Mouse (Mus musculus) erythroblast, adult 5-6 weeks (primary cell): ENCODE data around the gene Arf1. TPM values are rescaled to one million over a fixed set of nuclear protein-coding genes. Genes with fewer than 3 reads are reported as not detected.

Experiments used
- ATAC-seq: replicated peaks from 2 replicates; pipeline ENCODE4 v1.8.0; 2016; ENCODE audit warnings: moderate number of reproducible peaks, mild to moderate bottlenecking, moderate TSS enrichment, inconsistent platforms; ENCODE audit not compliant: poor library complexity, low FRiP score, severe bottlenecking
- total RNA-seq, 2 experiments: library from RNA; stranded (forward) in 1 of 2; stranded (reverse) in 1 of 2; fragments of 150-400 nt in 1 of 2; fragments of 200-764, 138-1000 nt in 1 of 2; gene quantifications; 2 replicates each; pipeline versions ENCODE4 v1.2.3 to v1.2.4; 2015 to 2017; ENCODE audit warnings: low replicate concordance in 2 of 2

Arf1 gene
- total RNA-seq, 2 experiments from 2014 or later, result 93.9 to 132 TPM

DNA sequence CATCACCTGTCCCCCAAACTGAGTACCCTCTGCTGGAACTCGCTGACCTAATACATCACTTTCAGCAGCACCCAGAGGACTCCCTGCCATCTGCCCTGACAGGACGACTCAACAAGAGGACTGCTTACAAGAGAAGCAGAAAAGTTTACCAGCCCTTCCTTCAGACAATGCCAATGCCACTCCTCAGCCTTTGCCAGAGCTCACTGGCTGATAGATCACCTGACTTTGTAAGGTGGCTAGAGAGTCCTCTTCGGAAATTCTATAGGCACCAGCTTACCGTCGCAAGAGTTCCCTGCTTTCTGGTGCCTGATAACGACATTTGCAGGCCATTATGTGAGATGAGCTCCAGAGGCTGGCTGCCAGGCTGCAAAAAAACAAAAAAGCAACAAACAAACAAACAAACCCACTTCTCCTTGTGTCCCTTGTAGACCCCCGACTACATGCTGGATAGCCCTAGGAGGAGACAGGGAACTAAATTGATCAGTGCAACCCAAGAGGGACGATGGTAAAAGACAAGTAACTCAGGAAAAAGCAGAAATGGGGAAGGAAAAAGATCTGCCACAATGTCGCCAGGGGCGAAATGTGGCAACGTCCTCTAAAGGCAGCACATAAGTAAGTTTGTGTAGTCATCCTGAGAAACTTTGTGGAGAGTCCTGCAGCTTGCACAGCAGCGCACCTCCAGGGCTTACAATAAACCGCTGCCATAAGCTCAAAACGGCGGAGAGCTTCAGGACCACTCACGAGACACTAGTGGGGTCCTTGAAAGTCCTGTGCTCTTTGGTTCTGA, 26.7 kb downstream of the Arf1 start:
- peak; percentile 25 for ATAC-seq

- no peak for ATAC-seq
Measured at GRCm38 (mm10) chr11:59196230-59196629, 31.8 kb downstream of the Arf1 start.

- 0 out of 2 replicates have a peak, but pooled peaks have one; percentile 2 for ATAC-seq
Measured at GRCm38 (mm10) chr11:59192059-59192386, 36.0 kb downstream of the Arf1 start, which contains the start of gene Guk1. Gene Guk1 (minus strand): TSS chr11:59192212.

GRCm38 (mm10) chr11:59191231-59192058, 36.6 kb downstream of the Arf1 start:
- ATAC-seq, result peak; percentile 90

DNA sequence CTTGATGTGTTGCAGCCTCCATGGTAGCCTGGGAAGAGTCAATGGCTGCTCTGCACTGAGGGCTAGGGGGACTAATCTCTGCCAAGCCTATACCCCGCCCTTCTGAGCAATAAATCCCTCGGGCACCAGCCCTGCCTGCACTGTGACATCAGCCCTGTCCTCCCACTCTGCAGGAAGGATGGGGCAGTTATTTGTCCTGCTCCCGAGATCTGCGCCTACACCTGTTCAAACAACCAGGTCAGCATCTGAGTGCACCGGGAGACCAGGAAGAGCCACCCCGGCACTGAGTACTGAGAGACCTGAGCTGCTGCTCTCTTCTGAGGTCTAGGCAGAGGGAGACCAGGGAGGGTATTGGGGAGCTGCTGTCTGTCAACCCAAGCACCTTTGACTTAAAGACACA, 40.4 kb downstream of the Arf1 start:
- no peak for ATAC-seq

GRCm38 (mm10) chr11:59185490-59185889, 42.6 kb downstream of the Arf1 start:
- no peak for ATAC-seq

- ATAC-seq, result peak; percentile 88
Measured at GRCm38 (mm10) chr11:59183821-59184220, 44.2 kb downstream of the Arf1 start.

GRCm38 (mm10) chr11:59182864-59183331, 45.2 kb downstream of the Arf1 start, which contains the start of gene Gjc2:
Gene Gjc2 (minus strand): TSS chr11:59183213.
- ATAC-seq, result peak; percentile 42

GRCm38 (mm10) chr11:59176921-59177320, 51.1 kb downstream of the Arf1 start:
- ATAC-seq, result no peak

DNA sequence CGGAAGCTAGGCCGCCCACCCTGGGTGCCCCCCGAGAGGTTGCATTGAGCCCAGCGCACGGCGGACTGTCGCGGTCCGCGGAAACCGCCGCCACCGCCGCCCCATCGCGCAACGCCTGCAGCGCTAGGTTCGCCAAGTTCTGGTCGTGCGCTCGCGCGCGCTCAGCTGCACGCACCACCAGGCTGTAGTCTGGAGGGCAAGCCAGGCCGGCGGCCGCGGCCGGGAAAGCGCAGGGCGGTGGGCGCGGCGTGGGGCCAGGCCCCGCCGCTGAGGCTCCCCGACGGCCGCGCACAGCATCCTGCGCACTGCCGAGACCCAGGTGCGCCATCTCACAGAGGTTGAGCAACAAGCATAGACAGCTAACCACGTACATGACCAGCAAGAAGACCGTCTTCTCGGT, 51.6 kb downstream of the Arf1 start:
- no peak for ATAC-seq

DNA sequence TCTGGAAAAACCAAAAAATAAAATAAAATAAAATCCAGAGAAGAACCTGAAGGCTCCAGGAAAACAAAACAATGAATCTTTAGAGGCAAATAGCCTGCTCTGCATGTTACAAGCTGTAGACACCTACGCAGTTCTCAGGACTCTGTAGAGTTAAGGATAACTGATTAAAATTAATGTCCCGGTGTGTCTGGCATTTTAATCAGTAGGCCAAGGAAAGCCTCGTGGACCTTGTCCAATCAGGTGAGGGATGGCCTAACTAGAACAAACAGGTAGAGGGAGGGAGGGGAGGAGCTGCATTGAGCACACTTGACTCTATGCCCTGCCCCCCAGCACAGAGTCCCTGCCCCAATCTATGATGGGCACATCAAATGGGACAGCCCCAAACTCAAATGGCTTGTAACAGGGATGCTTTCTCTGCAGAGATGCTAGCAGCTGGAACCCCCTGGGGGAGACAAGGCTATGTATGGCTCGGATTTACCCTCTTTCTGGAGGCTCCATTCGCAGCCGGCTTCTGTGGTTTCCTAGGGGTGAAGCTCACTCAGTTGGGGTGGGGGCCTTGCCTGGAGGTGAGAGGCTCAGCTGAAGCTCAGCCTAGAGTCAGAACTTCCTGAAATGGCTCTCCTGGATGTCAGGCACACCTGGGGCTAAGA, 53.8 kb downstream of the Arf1 start:
- no peak for ATAC-seq

GRCm38 (mm10) chr11:59170549-59170948, 57.5 kb downstream of the Arf1 start:
- no peak for ATAC-seq

DNA sequence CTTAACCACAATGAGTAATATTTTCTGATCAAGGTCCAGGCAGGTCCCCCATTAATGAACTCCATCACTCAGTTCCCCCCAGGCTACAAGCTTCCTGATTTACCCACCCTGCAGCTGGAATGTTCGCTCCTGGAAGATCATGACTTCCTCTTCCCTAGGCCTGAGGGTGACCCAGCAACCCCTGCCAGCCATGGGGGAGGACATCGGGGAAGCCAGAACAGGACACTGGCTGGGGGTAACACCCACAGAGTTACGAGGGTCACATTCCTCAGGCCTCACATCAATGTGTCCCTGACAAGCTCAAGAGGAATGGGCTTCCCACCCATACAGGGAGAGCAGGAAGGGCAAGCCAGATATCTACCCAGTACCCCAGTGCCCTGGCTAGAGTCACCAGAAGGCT, 58.3 kb downstream of the Arf1 start:
- ATAC-seq, result no peak

DNA sequence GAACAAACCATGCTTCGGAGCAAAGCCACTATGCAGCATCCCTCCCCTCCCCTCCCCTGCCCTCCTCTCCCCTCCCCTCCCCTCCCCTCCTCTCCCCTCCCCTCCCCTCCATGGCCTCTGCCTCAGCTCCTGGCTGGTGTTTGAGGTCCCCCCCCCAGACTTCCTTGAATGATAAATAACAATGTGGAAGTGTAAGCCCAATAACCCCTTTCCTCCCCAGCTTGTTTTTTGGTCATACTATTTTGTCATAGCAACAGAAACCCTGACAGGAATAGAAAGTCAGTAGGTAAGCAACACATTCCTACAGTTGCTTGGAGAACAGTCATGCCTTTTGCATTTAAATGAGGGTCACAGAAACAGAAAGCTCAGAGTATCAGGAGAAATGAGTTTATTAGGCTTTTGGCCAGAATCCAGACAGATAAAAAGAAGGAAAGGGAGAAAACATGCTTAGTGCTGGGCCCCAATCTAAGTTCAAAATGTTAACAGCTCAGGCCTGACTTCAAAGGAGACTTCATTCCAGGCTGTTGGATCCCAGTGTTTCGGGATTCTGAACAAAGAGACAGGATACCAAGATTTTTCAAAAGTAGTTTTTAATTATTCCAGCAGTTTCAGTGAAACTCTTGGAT, 62.3 kb downstream of the Arf1 start:
- ATAC-seq, result no peak

- peak; percentile 76 for ATAC-seq
Measured at GRCm38 (mm10) chr11:59164384-59164783, 63.7 kb downstream of the Arf1 start.

- peak; percentile 76 for ATAC-seq
Measured at GRCm38 (mm10) chr11:59163255-59164236, 64.5 kb downstream of the Arf1 start, which contains the start of gene Iba57. Gene Iba57 (minus strand): TSS chr11:59163739.

DNA sequence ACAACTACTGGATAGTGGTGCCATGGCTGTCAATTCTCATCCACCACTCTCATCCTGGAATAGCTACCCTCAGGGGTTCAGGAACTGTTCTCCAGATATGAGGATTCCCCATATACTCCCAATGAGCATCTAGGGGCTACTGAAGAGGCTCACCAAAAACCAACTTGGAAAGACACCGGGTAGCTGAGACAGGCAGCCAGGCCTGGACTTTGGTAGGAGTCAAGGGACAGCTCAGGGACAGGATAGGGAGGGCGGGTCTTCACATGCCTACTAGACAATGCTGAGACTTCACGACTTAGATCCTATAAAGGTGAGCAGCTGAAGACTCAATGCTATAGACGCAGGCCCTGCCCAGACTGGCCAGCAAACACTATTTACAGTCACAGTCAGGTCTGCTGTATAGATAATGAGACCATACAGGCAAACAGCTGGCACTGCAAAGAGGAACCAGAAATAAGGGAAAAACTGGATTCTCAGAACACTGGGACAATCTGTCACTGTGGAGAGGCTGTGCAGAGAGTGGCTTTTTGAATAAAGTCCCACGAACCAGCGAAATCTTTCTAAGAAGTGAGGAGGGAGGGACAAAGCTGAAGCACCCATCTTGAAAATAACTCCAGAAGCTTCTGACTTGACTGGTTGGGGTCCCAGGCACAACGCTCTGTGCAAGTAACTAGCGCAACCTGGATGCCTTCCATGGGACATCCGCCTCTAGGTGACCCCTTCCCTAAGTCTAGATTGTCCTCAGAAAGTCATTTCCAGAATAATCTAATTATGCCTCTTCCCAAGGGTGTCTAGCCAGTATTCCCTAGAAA, 65.4 kb downstream of the Arf1 start:
- peak; percentile 24; the same call in 1 of the 2 replicates for ATAC-seq
